Mouse (Mus musculus) C2C12 (cell line): Measurements from ENCODE around the gene Desi1. TPM values are rescaled to one million over a fixed set of nuclear protein-coding genes. Genes with fewer than 3 reads are reported as not detected.

Source experiments
- H3K27me3 ChIP-seq: one replicate; pipeline ENCODE4 v1.6.1; 2011; ENCODE audit not compliant: control insufficient read depth, insufficient read depth, insufficient read length
- H3K36me3 ChIP-seq: one replicate; pipeline ENCODE4 v1.6.1; 2011; ENCODE audit not compliant: control insufficient read depth, insufficient read depth
- H3K4me3 ChIP-seq: one replicate; pipeline ENCODE4 v1.5.1; 2011; ENCODE audit warnings: mild to moderate bottlenecking, control low read depth; ENCODE audit not compliant: poor library complexity, insufficient read depth, severe bottlenecking
- H3K79me2 ChIP-seq: one replicate; pipeline ENCODE4 v1.6.1; 2011; ENCODE audit not compliant: control insufficient read depth, insufficient read depth
- H3K79me3 ChIP-seq: one replicate; pipeline ENCODE4 v1.6.1; 2011; ENCODE audit warnings: low read depth, control low read depth
- H3ac ChIP-seq: one replicate; pipeline ENCODE3; 2011; ENCODE audit warnings: low read depth; ENCODE audit not compliant: control insufficient read depth, insufficient read length
- CEBPB ChIP-seq: IDR thresholded peaks from one replicate; pipeline ENCODE4 v1.6.1; 2011; ENCODE audit warnings: low read depth, mild to moderate bottlenecking, control low read depth, moderate library complexity
- CTCF ChIP-seq: IDR thresholded peaks from one replicate; pipeline ENCODE4 v1.5.1; 2011; ENCODE audit not compliant: control insufficient read depth, insufficient read depth, insufficient read length
- FOSL1 ChIP-seq: IDR thresholded peaks from one replicate; pipeline ENCODE4 v1.8.0; 2011; ENCODE audit warnings: mild to moderate bottlenecking, low read length; ENCODE audit not compliant: poor library complexity, insufficient read depth, severe bottlenecking
- MAX ChIP-seq: IDR thresholded peaks from one replicate; pipeline ENCODE4 v1.6.1; 2011; ENCODE audit warnings: mild to moderate bottlenecking, control low read depth
- MYOD1 ChIP-seq: IDR thresholded peaks from one replicate; pipeline ENCODE4 v1.6.1; 2011; ENCODE audit warnings: low read depth; ENCODE audit not compliant: control insufficient read depth, insufficient read length
- MYOG ChIP-seq: IDR thresholded peaks from one replicate; pipeline ENCODE4 v1.6.1; 2011; ENCODE audit not compliant: control insufficient read depth, insufficient read length; ENCODE audit errors: extremely low read depth
- USF1 ChIP-seq: IDR thresholded peaks from one replicate; pipeline ENCODE4 v1.6.1; 2011; ENCODE audit warnings: low read depth, mild to moderate bottlenecking, control low read depth, moderate library complexity
- polyA plus RNA-seq: library from polyadenylated mRNA; unstranded; fragments of >200 nt; fragmentation: generic; extraction: Trizol; gene quantifications from one replicate; pipeline ENCODE4 v1.2.1, GENCODE M21; 2012; ENCODE audit warnings: missing spikeins

Gene Desi1
- polyA plus RNA-seq, 1 experiment = 56.6 TPM

GRCm38 (mm10) chr15:81990549-81990948 is 43.1 kb downstream of the Desi1 start:
- Histone ChIP-seq H3K4me3 (no peak overlapping the region), H3K27me3 (no peaks in the 10 kb centered on the region), H3K79me2 (no peaks in the 10 kb centered on the region), H3K36me3 (peaks cover 29% of the 10 kb centered on the region), H3ac (no peak overlapping the region), H3K79me3 (no peaks in the 10 kb centered on the region)
- peak; percentile 70 for TF ChIP-seq MYOD1
- TF ChIP-seq FOSL1 = no peak

GRCm38 (mm10) chr15:81989371-81990062 is 44.1 kb downstream of the Desi1 start:
- Histone ChIP-seq H3K36me3 (peaks cover 19% of the 10 kb centered on the region), H3K79me2 (no peaks in the 10 kb centered on the region), H3ac (no peak overlapping the region), H3K27me3 (no peaks in the 10 kb centered on the region), H3K4me3 (no peak overlapping the region), H3K79me3 (no peaks in the 10 kb centered on the region)
- no peak for TF ChIP-seq MYOD1
- TF ChIP-seq MAX = peak; percentile 14
- peak; percentile 48 for TF ChIP-seq CEBPB
- peak; percentile 77 for TF ChIP-seq CTCF
- TF ChIP-seq USF1 = no peak

- Histone ChIP-seq H3K4me3 (no peak within 1 kb of the TSS), H3K79me2 (no peaks in the 10 kb centered on the region), H3K79me3 (no peaks in the 10 kb centered on the region), H3K36me3 (peaks cover 2% of the 10 kb centered on the region), H3ac (no peak within 1 kb of the TSS), H3K27me3 (no peaks in the 10 kb centered on the region)
- TF ChIP-seq CTCF (no peak), CEBPB (no peak), MYOG (no peak), FOSL1 (no peak), MAX (no peak), USF1 (no peak), MYOD1 (no peak)
Observed at GRCm38 (mm10) chr15:81987646-81988045, 46.0 kb downstream of the Desi1 start, which contains the start of gene Xrcc6. TSS of gene Xrcc6 (plus strand) at chr15:81987835.

GRCm38 (mm10) chr15:81985267-81986161 is 48.1 kb downstream of the Desi1 start:
- Histone ChIP-seq H3K79me2 (no peaks in the 10 kb centered on the region), H3ac (no peak overlapping the region), H3K4me3 (no peak overlapping the region), H3K36me3 (no peaks in the 10 kb centered on the region), H3K27me3 (no peaks in the 10 kb centered on the region), H3K79me3 (no peaks in the 10 kb centered on the region)
- TF ChIP-seq USF1 (no peak), MYOD1 (no peak), CEBPB (no peak), MYOG (no peak), FOSL1 (no peak), CTCF (no peak), MAX (no peak)

GRCm38 (mm10) chr15:81982173-81982572 is 51.5 kb downstream of the Desi1 start:
- H3K4me3 ChIP-seq = no peak overlapping the region
- H3ac ChIP-seq = no peak overlapping the region
- H3K79me2 ChIP-seq = no peaks in the 10 kb centered on the region
- TF ChIP-seq FOSL1 (no peak), CEBPB (no peak), MAX (no peak), USF1 (no peak), MYOD1 (no peak), MYOG (no peak), CTCF (no peak)
- no peaks in the 10 kb centered on the region for H3K36me3 ChIP-seq
- no peaks in the 10 kb centered on the region for H3K79me3 ChIP-seq
- H3K27me3 ChIP-seq = no peaks in the 10 kb centered on the region
